Mouse (Mus musculus) bone marrow, adult 2 months (tissue): ENCODE measurements around the gene Setd5.

Experiments
- CTCF ChIP-seq: fragments of 200-500 bp; IDR thresholded peaks from 2 replicates; pipeline ENCODE4 v1.5.1; 2011; ENCODE audit warnings: low read length, control low read depth; ENCODE audit not compliant: control insufficient read depth, insufficient read depth
- POLR2A ChIP-seq: fragments of 200-500 bp; IDR thresholded peaks from 2 replicates; pipeline ENCODE4 v1.6.1; 2011; ENCODE audit warnings: low read depth, mild to moderate bottlenecking, control low read depth, low read length, borderline replicate concordance; ENCODE audit not compliant: control insufficient read depth

- no peak for TF ChIP-seq CTCF
- no peak for TF ChIP-seq POLR2A
These were observed 20.5 kb downstream of the Setd5 start for GRCm38 (mm10) chr6:113097662-113098061.
